Mouse (Mus musculus): ENCODE measurements at regions not wholly inside any gene's neighbourhood (a gene's known extent, or its start where the extent isn't known, plus 50 kb on each side); places are given as distances from the start of the nearest gene placed in this dataset.

DNA sequence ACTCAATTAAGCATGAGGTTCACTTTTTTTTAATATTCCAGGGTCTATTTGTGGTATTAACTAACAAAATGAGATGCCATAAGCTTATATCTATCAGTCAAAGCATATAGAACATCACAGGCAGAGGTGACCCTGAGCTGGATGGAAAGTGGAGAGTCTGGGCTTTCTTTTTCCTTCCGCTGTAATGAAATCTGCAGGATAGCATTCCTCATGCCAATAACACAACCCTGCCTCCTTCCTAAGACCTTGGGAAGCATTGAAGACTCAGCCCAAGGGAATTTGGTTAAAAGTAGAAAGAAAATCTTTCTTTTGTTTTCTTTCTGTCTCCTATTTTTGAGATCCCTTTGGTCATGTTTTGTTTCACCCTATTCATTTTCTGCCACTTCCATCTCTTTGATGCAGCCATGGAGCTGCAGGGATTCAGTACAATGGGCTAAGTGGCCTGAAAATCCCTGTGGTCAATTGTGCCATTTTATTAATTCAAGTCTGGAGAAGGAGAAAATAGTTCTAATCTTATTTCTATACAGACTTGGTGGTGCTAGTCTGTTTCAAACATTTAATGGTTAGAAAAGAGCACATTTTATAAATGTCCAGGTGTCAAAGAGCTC lies 1006.9 kb downstream of the Olfm4 start:
- no peak for ATAC-seq

DNA sequence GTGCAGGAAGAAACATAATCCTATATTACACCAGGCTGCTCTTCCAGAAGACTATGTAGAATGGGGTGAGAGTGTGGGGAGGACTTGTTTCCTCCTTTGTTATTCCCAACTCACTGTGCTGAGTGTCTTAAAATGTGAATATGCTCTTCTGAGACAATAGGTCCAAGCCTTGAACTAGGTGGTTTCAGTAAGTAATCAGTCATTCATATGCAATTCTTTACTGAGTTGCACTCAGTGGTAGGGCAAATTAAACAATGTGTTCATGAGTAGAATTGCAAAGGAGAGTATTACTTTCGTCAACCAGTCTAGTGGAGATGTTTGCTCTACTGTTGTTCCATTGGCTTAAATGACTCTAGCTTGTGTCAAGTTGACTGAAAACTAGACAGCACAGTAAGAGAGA lies 1015.1 kb downstream of the Olfm4 start:
- WGBS = 94% methylated on average over 1 of the region's 1 CpGs
- Histone ChIP-seq H3K4me3 (ENCODE audit: low read length) (no peak overlapping the region), H3K9ac (ENCODE audit: low read depth, low read length) (no peak overlapping the region), H3K9me3 (ENCODE audit: control insufficient read depth, low read length) (no peaks in the 10 kb centered on the region), H3K4me1 (ENCODE audit: control insufficient read depth, insufficient read depth, low read depth, low read length) (no peaks in the 10 kb centered on the region), H3K27me3 (replicated peaks; ENCODE audit: control insufficient read depth, insufficient read depth, low read length) (no peaks in the 10 kb centered on the region), H3K36me3 (ENCODE audit: control insufficient read depth, insufficient read depth, low read length) (no peaks in the 10 kb centered on the region), H3K27ac (ENCODE audit: low read depth, low read length) (no peak overlapping the region), H3K4me2 (ENCODE audit: low read length) (no peak overlapping the region)
- ATAC-seq = no peak

More for the DNA sequence above, 1006.9 kb downstream of the Olfm4 start:
- no peaks in the 10 kb centered on the region for H3K27me3 ChIP-seq (replicated peaks; ENCODE audit: control insufficient read depth, insufficient read depth, low read length)
- H3K36me3 ChIP-seq (ENCODE audit: control insufficient read depth, insufficient read depth, low read length) = no peaks in the 10 kb centered on the region
- no peak overlapping the region for H3K4me2 ChIP-seq (ENCODE audit: low read length)
- H3K9me3 ChIP-seq (ENCODE audit: control insufficient read depth, low read length) = no peaks in the 10 kb centered on the region
- WGBS = 56% methylated on average over 1 of the region's 1 CpGs
- H3K4me1 ChIP-seq (ENCODE audit: control insufficient read depth, insufficient read depth, low read depth, low read length) = no peaks in the 10 kb centered on the region
- H3K27ac ChIP-seq (ENCODE audit: low read depth, low read length) = no peak overlapping the region
- H3K4me3 ChIP-seq (ENCODE audit: low read length) = no peak overlapping the region
- H3K9ac ChIP-seq (ENCODE audit: low read depth, low read length) = no peak overlapping the region

GRCm38 (mm10) chr14:81013208-81013607 lies 1029.3 kb downstream of the Olfm4 start:
- H3K9ac ChIP-seq (ENCODE audit: low read depth, low read length) = no peak overlapping the region
- 59% methylated on average over 5 of the region's 5 CpGs for WGBS
- ATAC-seq = no peak

DNA sequence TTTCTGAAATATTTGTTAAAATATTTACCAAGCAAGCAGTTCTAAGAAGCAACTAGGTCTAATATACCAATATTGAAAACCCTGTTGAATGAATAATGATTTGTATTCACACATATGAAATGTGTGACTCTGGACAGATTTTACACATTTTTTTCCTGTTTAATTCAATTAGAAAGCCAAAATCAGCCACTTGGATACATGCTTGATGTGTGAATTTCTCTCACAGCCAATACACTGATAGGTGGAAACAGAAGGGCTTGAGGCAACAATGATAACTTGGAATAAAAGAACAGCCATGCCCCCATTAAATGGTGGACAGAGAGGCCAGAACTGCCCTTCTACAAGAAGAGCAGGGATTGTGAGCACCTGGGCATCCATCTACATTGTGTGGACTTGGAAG lies 1047.6 kb downstream of the Olfm4 start:
- Histone ChIP-seq H3K9ac (ENCODE audit: low read depth, low read length) (no peak overlapping the region), H3K36me3 (ENCODE audit: control insufficient read depth, insufficient read depth, low read length) (no peaks in the 10 kb centered on the region), H3K27me3 (replicated peaks; ENCODE audit: control insufficient read depth, insufficient read depth, low read length) (no peaks in the 10 kb centered on the region), H3K4me2 (ENCODE audit: low read length) (no peak overlapping the region), H3K9me3 (ENCODE audit: control insufficient read depth, low read length) (no peaks in the 10 kb centered on the region), H3K4me3 (ENCODE audit: low read length) (no peak overlapping the region), H3K27ac (ENCODE audit: low read depth, low read length) (no peak overlapping the region), H3K4me1 (ENCODE audit: control insufficient read depth, insufficient read depth, low read depth, low read length) (no peaks in the 10 kb centered on the region)
- ATAC-seq = no peak

More at GRCm38 (mm10) chr14:81013208-81013607, 1029.3 kb downstream of the Olfm4 start:
- no peak overlapping the region for H3K27ac ChIP-seq (ENCODE audit: low read depth, low read length)
- no peaks in the 10 kb centered on the region for H3K4me1 ChIP-seq (ENCODE audit: control insufficient read depth, insufficient read depth, low read depth, low read length)
- H3K36me3 ChIP-seq (ENCODE audit: control insufficient read depth, insufficient read depth, low read length) = no peaks in the 10 kb centered on the region
- H3K4me3 ChIP-seq (ENCODE audit: low read length) = no peak overlapping the region
- no peaks in the 10 kb centered on the region for H3K27me3 ChIP-seq (replicated peaks; ENCODE audit: control insufficient read depth, insufficient read depth, low read length)
- no peaks in the 10 kb centered on the region for H3K9me3 ChIP-seq (ENCODE audit: control insufficient read depth, low read length)
- H3K4me2 ChIP-seq (ENCODE audit: low read length) = no peak overlapping the region

GRCm38 (mm10) chr14:81037635-81038034 lies 1053.8 kb downstream of the Olfm4 start:
- Histone ChIP-seq H3K9me3 (ENCODE audit: control insufficient read depth, low read length) (no peaks in the 10 kb centered on the region), H3K27me3 (replicated peaks; ENCODE audit: control insufficient read depth, insufficient read depth, low read length) (no peaks in the 10 kb centered on the region), H3K4me1 (ENCODE audit: control insufficient read depth, insufficient read depth, low read depth, low read length) (no peaks in the 10 kb centered on the region), H3K4me2 (ENCODE audit: low read length) (no peak overlapping the region), H3K9ac (ENCODE audit: low read depth, low read length) (no peak overlapping the region), H3K27ac (ENCODE audit: low read depth, low read length) (no peak overlapping the region), H3K4me3 (ENCODE audit: low read length) (no peak overlapping the region), H3K36me3 (ENCODE audit: control insufficient read depth, insufficient read depth, low read length) (no peaks in the 10 kb centered on the region)
- no peak for ATAC-seq
- WGBS = 69% methylated on average over 2 of the region's 2 CpGs

DNA sequence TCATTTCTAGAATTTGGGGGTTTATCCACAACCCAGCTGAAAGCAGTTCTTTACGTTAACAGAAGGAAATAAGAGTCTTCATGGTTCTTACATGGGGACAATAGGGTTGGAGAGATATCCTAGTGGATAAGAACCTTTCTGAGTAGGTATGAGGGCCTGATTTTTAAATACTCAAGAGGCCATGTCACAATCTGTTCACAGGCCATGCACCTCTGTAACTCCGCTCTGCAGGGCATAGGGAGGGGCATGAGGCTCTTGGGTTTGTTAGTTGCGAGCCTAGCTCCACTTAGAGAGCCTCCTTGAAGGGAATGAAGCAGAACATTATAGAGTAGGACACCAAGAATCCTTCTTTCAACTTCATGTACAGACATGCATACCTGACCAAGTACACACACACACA lies 1054.2 kb downstream of the Olfm4 start:
- Histone ChIP-seq H3K9me3 (ENCODE audit: control insufficient read depth, low read length) (no peaks in the 10 kb centered on the region), H3K4me1 (ENCODE audit: control insufficient read depth, insufficient read depth, low read depth, low read length) (no peaks in the 10 kb centered on the region), H3K36me3 (ENCODE audit: control insufficient read depth, insufficient read depth, low read length) (no peaks in the 10 kb centered on the region), H3K4me2 (ENCODE audit: low read length) (no peak overlapping the region), H3K9ac (ENCODE audit: low read depth, low read length) (no peak overlapping the region), H3K27me3 (replicated peaks; ENCODE audit: control insufficient read depth, insufficient read depth, low read length) (no peaks in the 10 kb centered on the region), H3K27ac (ENCODE audit: low read depth, low read length) (no peak overlapping the region), H3K4me3 (ENCODE audit: low read length) (no peak overlapping the region)
- no peak for ATAC-seq
- WGBS = 94% methylated on average over 3 of the region's 3 CpGs

Measured in hindbrain, embryonic 16.5 days (tissue).